Mouse (Mus musculus): Measurements from ENCODE around the gene Hif1an. TPM values are rescaled to one million over a fixed set of nuclear protein-coding genes. Genes with fewer than 3 reads are reported as not detected.

The Hif1an gene
- polyA plus RNA-seq (2012; rRNA removed), result 16.4 and 17.0 TPM in 2 replicates

- Histone ChIP-seq H3K27me3 (replicated peaks; ENCODE audit: control insufficient read depth, insufficient read depth, low read length) (no peaks in the 10 kb centered on the region), H3K36me3 (ENCODE audit: control insufficient read depth, insufficient read depth, low read length) (peaks cover 2% of the 10 kb centered on the region), H3K27ac (ENCODE audit: insufficient read depth, low read depth, low read length) (peak within 1 kb of the TSS; percentile 58), H3K4me1 (ENCODE audit: control insufficient read depth, insufficient read depth, low read length) (peaks cover 4% of the 10 kb centered on the region; the same call in 1 of the 2 replicates), H3K4me3 (ENCODE audit: insufficient read depth, low read depth, low read length) (peak within 1 kb of the TSS; percentile 58)
- under 1% methylated on average over 33 of the region's 33 CpGs for WGBS
- DNase-seq, result peak; percentile 98
- TF ChIP-seq CTCF (conservative IDR thresholded peaks at IDR 0.05; ENCODE audit: insufficient read depth, insufficient read length, low read depth, low read length) (peak; percentile 92), POLR2A (IDR thresholded peaks at IDR 0.05; ENCODE audit: low read depth, low read length) (no peak)
Observed at GRCm38 (mm10) chr19:44562652-44563206, at the start of gene Hif1an. Hif1an (plus strand) TSS chr19:44562850.

DNA sequence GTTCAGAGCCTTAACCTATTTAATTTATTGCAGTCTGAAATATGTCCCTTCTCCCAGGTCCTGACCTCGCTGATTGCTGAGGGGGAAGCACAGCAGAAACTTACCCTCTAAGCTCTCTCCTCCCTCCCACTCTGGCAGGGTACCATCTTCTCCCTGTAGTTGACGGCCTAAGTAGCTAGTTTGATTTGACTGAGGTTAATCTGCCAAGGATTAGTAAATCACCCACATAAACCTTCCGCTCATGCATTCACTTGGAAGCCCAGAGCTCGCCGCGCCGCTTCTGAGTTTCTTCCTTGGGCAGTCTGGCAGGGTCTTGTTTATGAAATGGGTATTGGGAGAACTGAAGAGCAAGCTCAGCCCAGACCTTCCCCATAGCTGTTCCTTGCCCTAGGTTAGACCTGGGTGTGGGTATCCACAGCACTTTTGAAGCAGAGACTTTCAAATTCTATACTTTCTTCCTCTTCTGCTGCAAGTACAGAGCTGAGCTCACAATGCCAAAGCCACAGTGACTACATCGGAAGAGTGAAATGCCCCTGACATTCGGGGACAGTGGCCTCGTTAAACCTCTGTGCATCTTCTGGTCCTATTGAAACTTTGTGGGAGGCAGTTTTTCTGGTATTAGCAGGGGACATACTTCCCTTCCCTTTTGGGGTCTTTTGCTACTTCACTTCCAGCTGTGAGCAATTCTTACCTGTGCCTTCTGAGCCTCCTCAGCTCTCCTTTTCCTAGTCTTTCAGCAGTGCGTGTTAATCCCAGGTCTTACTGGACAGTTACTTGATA lies 49.4 kb upstream of the Hif1an start:
- DNase-seq, result no peak
- Histone ChIP-seq H3K4me1 (ENCODE audit: control insufficient read depth, insufficient read depth, low read length) (no peaks in the 10 kb centered on the region), H3K27me3 (replicated peaks; ENCODE audit: control insufficient read depth, insufficient read depth, low read length) (no peaks in the 10 kb centered on the region), H3K27ac (ENCODE audit: insufficient read depth, low read depth, low read length) (no peak overlapping the region), H3K36me3 (ENCODE audit: control insufficient read depth, insufficient read depth, low read length) (no peaks in the 10 kb centered on the region), H3K4me3 (ENCODE audit: insufficient read depth, low read depth, low read length) (no peak overlapping the region)
- 50% methylated on average over 11 of the region's 11 CpGs for WGBS
- TF ChIP-seq POLR2A (IDR thresholded peaks at IDR 0.05; ENCODE audit: low read depth, low read length), result no peak
- no peak for TF ChIP-seq CTCF (conservative IDR thresholded peaks at IDR 0.05; ENCODE audit: insufficient read depth, insufficient read length, low read depth, low read length)

DNA sequence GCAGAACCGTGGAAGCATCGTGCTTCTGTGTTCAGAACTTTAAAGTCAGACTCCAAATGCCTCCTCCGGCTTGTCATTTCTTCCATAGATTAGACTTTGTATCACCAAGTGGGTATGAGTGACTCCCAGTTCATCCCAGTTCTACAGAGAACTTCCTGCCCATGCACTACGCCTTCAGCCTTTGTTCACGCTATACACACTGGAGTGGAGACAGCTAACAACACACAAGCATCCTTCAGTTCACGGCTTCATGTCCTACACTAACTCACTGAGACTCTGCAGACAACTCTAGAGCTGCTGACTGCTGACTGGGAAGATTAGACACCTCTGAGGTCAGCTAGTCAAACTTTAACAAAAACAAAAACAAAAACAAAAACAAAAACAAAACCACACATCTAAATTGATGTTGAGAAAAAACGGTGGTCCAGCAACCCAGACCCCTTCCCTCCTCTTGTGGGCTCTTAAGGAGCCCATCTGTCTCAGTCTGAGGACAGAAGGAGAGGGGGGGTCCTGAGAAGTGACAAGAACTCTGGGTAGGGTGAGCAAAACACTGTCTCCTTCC lies 48.6 kb upstream of the Hif1an start:
- Histone ChIP-seq H3K4me1 (ENCODE audit: control insufficient read depth, insufficient read depth, low read length) (no peaks in the 10 kb centered on the region; the same call in 1 of the 2 replicates), H3K4me3 (ENCODE audit: insufficient read depth, low read depth, low read length) (no peak overlapping the region), H3K36me3 (ENCODE audit: control insufficient read depth, insufficient read depth, low read length) (no peaks in the 10 kb centered on the region), H3K27ac (ENCODE audit: insufficient read depth, low read depth, low read length) (no peak overlapping the region), H3K27me3 (replicated peaks; ENCODE audit: control insufficient read depth, insufficient read depth, low read length) (no peaks in the 10 kb centered on the region)
- 38% methylated on average over 7 of the region's 7 CpGs for WGBS
- no peak for DNase-seq
- TF ChIP-seq CTCF (conservative IDR thresholded peaks at IDR 0.05; ENCODE audit: insufficient read depth, insufficient read length, low read depth, low read length) (no peak), POLR2A (IDR thresholded peaks at IDR 0.05; ENCODE audit: low read depth, low read length) (no peak)

GRCm38 (mm10) chr19:44514521-44515451 lies 47.9 kb upstream of the Hif1an start:
- Histone ChIP-seq H3K4me1 (ENCODE audit: control insufficient read depth, insufficient read depth, low read length) (no peaks in the 10 kb centered on the region; the same call in 1 of the 2 replicates), H3K36me3 (ENCODE audit: control insufficient read depth, insufficient read depth, low read length) (no peaks in the 10 kb centered on the region), H3K27ac (ENCODE audit: insufficient read depth, low read depth, low read length) (no peak overlapping the region), H3K27me3 (replicated peaks; ENCODE audit: control insufficient read depth, insufficient read depth, low read length) (no peaks in the 10 kb centered on the region), H3K4me3 (ENCODE audit: insufficient read depth, low read depth, low read length) (no peak overlapping the region)
- 54% methylated on average over 14 of the region's 14 CpGs for WGBS
- peak; percentile 15 for DNase-seq
- TF ChIP-seq POLR2A (IDR thresholded peaks at IDR 0.05; ENCODE audit: low read depth, low read length) (no peak), CTCF (conservative IDR thresholded peaks at IDR 0.05; ENCODE audit: insufficient read depth, insufficient read length, low read depth, low read length) (0 out of 2 replicates have a peak, but pooled peaks have one; percentile 2)

GRCm38 (mm10) chr19:44515769-44516168 lies 46.9 kb upstream of the Hif1an start:
- 55% methylated on average over 6 of the region's 6 CpGs for WGBS

GRCm38 (mm10) chr19:44517996-44518768 lies 44.5 kb upstream of the Hif1an start:
- Histone ChIP-seq H3K36me3 (ENCODE audit: control insufficient read depth, insufficient read depth, low read length) (no peaks in the 10 kb centered on the region), H3K4me1 (ENCODE audit: control insufficient read depth, insufficient read depth, low read length) (no peaks in the 10 kb centered on the region; the same call in 1 of the 2 replicates), H3K27ac (ENCODE audit: insufficient read depth, low read depth, low read length) (no peak overlapping the region), H3K27me3 (replicated peaks; ENCODE audit: control insufficient read depth, insufficient read depth, low read length) (no peaks in the 10 kb centered on the region), H3K4me3 (ENCODE audit: insufficient read depth, low read depth, low read length) (no peak overlapping the region)
- 66% methylated on average over 12 of the region's 12 CpGs for WGBS
- DNase-seq, result peak; percentile 34
- TF ChIP-seq CTCF (conservative IDR thresholded peaks at IDR 0.05; ENCODE audit: insufficient read depth, insufficient read length, low read depth, low read length) (no peak; the same call in 1 of the 2 replicates), POLR2A (IDR thresholded peaks at IDR 0.05; ENCODE audit: low read depth, low read length) (no peak)

More at GRCm38 (mm10) chr19:44515769-44516168, 46.9 kb upstream of the Hif1an start:
- Histone ChIP-seq H3K27ac (ENCODE audit: insufficient read depth, low read depth, low read length) (no peak overlapping the region), H3K36me3 (ENCODE audit: control insufficient read depth, insufficient read depth, low read length) (no peaks in the 10 kb centered on the region), H3K4me3 (ENCODE audit: insufficient read depth, low read depth, low read length) (no peak overlapping the region), H3K4me1 (ENCODE audit: control insufficient read depth, insufficient read depth, low read length) (no peaks in the 10 kb centered on the region; the same call in 1 of the 2 replicates), H3K27me3 (replicated peaks; ENCODE audit: control insufficient read depth, insufficient read depth, low read length) (no peaks in the 10 kb centered on the region)
- no peak for TF ChIP-seq CTCF (conservative IDR thresholded peaks at IDR 0.05; ENCODE audit: insufficient read depth, insufficient read length, low read depth, low read length)
- TF ChIP-seq POLR2A (IDR thresholded peaks at IDR 0.05; ENCODE audit: low read depth, low read length), result no peak
- no peak for DNase-seq
